Mouse (Mus musculus): Measurements from ENCODE around the gene Map3k6.

- TF ChIP-seq POLR2A (IDR thresholded peaks at IDR 0.05; ENCODE audit: borderline replicate concordance, extremely low read depth, insufficient read depth, insufficient read length, poor library complexity, severe bottlenecking) (no peak), CTCF (IDR thresholded peaks at IDR 0.05; ENCODE audit: borderline replicate concordance, extremely low read depth, insufficient read depth, insufficient read length) (no peak)
These were observed 50.6 kb downstream of the Map3k6 start for GRCm38 (mm10) chr4:133291255-133291654.
